Mouse (Mus musculus): ENCODE data around the gene Mgat2. TPM values are rescaled to one million over a fixed set of nuclear protein-coding genes. Genes with fewer than 3 reads are reported as not detected.

Gene Mgat2
- 23.6 to 29.7 TPM (median 27.2 TPM) in 4 replicates for total RNA-seq (2023)

DNA sequence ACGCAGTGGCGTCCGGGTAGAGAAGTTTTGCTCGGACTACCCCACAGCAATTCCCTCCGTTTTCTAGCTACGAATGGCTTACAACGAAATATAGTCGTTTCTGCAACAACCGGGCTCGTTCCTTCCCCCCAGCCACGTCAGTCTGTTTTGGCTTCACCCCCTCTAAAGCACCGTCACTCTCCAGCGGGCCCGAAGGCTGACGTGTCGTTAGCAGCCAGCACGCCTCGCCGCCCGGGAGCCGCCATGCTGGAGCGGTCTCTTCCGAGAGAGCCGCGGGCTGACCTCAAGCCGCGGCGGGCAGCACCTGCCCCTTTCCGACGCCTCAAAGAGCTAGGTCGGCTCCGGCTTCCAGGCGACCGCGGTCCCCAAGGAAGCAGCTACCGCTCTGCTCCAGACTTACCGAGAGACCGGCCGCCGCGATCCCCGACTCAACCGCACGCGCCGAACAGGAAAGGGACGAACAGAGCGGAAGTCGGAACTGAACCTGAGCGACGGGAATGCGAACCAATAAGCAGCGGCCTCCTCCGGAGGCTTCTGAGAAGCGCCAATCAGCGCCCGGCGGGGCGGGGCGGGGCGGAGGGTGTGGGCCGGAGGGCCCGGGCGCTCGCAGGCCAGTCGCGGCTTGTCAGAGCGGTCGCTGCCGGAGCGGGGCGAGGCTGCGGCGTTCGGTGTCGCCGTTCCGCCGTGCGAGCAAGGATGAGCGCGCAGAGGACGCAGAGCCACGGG is at the start of gene Mgat2, which contains the start of gene Rpl36al:
Gene Mgat2 (plus strand): TSS at position 575 of the 726 bp plus-strand sequence.
Gene Rpl36al (minus strand): TSS at position 501 of the 726 bp plus-strand sequence.

DNA sequence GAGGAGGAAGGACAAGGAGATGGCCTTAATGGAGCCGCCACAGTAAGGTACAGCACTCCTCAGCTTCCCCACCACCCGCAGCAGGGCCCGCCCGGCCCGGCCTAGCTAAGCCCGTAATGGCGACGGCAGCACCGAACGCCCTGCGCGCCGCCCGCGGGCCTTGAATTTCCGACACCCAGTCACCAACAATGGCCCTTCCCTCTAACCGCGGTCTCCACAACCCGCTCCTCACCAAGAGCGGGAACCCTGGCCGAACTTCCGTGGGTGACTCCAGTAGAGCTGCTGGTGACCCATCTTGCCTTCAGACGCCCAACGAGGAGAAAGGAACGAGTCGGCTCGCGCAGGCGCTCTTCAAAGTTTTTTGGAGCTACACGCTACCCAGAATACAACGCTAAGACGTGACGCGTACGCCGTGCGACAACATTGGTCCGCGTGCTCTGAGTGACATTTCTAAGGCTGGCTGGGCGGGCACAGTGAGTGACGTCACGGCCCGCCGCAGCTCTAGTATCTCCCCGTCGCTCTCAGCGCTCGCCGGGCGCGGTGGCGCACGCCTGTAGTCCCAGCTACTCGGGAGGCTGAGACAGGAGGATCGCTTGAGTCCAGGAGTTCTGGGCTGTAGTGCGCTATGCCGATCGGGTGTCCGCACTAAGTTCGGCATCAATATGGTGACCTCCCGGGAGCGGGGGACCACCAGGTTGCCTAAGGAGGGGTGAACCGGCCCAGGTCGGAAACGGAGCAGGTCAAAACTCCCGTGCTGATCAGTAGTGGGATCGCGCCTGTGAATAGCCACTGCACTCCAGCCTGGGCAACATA is 25.0 kb upstream of the Mgat2 start, which contains the start of gene Rps29:
Gene Rps29 (minus strand): TSS at position 422 of the 813 bp plus-strand sequence.

DNA sequence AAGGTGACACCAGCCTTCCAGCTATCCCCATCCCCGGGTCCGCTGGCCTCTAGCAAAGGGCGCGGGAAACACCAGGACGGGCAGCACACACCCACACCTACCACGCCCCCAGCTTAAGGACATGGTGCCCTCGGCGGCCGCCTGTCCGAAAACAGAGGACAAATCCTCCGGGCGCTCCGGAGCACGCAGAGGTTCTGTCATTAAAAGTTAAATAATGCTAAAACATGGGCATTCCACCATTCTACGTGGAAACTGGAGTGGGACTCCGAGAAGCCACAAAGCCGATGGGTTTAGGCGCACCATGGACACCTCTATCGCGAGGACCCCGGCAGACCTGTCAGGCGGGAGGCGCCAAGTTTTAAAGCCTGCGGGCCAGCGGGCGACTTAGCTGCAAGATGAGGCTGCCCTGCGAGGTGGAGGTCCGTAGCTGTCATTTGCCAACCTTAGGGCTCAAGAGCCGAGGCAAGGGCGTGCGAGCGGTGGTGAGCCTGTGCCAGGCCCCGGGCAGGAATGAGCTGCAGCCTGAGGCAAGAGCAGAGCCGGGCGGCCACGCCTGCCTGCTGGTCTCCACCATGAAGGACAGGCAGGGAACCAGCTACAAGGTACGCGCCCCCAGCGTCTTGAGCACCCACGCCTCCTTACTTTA is 15.4 kb upstream of the Mgat2 start, which contains the start of gene Lrr1:
Gene Lrr1 (plus strand): TSS at position 354 of the 646 bp plus-strand sequence.

DNA sequence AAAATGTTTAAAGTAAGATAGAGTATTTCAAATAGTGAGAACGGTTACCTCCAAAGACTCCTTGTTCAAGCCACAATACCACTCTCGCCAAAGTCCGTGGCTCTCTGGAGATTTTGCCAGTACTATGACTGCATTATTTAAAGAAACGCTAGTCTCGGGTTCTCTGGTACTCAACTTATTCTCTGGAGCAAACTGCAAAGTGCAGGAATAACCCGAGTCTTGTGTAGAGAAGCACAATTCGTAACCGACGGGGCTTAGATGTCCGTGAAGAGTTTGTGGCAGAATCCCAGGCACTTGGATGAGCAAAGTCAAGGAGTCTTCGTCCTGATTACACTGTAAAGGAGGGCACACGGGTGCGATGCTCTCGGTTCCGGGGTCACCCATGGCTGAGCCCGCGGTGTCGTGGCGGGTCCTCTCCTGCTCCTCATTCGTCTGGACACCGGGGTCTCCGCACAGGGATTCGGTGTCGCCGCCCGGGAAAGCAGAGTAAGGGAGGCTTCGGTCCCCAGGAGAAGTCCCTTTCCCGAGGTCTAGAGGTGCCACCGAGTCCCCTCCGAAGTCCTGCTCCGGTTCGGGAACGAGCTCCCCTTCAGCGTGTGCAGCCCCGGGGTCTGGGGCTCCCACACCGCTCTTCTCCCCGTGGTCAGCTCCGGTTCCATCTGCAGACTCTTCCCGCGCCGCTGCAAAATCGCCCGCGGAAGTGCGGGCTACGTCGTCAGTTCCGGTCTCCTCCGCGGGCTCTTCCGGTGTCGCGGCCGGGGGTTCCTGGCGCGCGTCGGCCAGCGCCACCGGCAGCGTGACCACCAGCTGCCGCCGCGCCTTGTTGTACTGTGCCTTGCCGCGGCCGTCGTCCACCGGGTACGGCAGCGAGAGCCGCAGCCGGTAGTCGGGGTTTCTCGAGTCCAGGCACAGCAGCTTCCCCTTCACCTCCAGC is 12.8 kb downstream of the Mgat2 start, which contains the start of gene Gm49383:
Gene Gm49383 (minus strand): TSS at position 661 of the 934 bp plus-strand sequence.

DNA sequence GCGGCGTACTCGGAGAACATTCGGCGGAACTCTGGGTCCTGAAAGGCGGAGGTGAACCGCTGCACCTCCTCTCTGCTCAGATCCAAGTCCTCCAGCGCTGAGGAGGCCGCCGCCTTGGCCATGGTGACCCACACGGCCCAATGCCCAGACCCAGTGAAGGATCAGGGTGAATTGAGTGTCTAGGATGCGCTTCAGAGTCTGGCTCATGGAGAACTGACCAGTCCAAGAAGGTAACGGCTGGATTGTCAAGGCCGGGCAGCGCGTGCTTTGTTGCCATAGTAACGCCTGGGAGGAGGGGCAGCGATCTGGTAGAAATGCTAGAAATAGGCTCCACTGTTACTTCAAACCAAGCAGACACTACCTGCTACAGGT is 14.2 kb downstream of the Mgat2 start, which contains the start of gene Dnaaf2:
Gene Dnaaf2 (minus strand): TSS at position 266 of the 372 bp plus-strand sequence.

DNA sequence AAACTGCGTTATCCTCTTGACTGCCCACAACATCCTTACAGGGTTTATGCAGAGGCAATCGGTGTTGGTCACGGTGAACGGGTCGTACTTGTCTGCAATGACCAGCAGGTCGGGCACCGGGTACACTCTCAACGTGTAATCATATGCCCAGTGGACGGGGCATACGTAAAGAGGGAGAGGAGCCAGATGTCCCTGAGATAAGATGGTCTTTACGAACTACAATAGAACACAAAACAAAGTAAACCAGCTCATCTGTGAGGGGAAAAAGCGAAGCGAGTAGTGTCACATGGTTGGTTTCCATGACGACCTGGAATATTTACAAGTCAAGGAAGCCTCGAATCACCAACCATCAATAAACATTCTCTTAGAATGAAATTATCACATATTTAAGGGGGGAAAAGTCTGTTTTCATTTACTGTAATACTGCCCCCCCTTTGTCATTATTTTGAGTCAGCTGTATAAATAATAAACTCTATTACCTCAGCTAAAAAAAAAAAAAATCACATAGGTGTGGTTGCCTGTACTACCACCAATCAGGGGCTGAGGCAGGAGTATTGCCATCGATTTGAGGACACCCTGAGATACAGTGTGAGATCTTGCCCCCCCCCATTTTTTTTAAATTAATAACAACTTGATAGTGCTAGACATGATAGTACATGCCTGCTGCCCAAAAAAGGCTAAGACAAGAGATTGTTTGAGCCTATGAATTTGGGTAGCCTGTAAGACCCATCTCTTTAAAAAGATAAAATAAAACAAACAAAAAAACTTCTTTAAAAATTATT is 20.3 kb downstream of the Mgat2 start, which contains the start of gene Gm49384:
Gene Gm49384 (minus strand): TSS at position 216 of the 782 bp plus-strand sequence.

DNA sequence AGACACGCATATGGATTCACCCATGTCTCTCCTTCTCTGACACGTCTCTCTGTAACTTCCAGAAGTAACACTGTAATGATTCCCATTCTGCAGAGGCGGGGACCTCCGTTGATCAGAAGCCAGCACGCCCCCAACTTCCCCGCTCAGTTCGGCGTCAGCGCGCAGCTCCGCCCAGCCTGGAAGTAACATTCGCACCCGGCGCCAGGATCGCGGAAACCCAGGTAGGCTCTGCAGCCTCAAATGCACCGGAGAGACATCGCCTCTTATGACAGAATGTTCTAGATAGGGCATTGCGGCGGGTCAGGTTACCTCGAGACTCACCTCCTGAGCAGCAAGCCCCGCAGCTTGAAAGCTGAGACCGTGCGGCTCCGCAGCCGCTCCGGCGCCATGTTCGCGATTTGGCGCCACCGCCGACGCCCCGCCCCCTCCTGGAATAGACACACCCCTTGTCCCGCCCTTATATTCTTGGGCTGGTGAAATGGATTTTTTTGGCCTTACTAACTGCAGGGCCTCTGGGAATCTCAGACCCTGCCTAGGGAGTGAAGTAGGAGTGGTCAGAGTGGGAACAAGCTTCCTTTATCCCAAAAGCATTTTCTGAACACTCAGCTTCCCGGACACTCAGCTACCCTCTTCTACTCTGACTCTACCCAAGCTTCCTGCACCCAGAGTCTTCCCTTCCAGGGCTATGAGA is 44.0 kb downstream of the Mgat2 start, which contains the start of gene Pole2:
Gene Pole2 (minus strand): TSS at position 420 of the 691 bp plus-strand sequence.

Other genes with a start within 250 kb of the Mgat2 start
- gene Rps29, start 25.0 kb upstream of the Mgat2 start, total RNA-seq (2023): 4,903 to 5,232 TPM (median 4,974 TPM) in 4 replicates
- not detected in 4 replicates for gene Lrr1, start 15.3 kb upstream of the Mgat2 start, total RNA-seq (2023)
- 346 to 407 TPM (median 379 TPM) in 4 replicates for gene Rpl36al, start 74 bp upstream of the Mgat2 start, total RNA-seq (2023)
- 5.9 to 8.0 TPM (median 7.2 TPM) in 4 replicates for gene Gm49383, start 12.9 kb downstream of the Mgat2 start, total RNA-seq (2023)
- gene Dnaaf2, start 14.3 kb downstream of the Mgat2 start, total RNA-seq (2023): 1.4 to 2.3 TPM (median 2.2 TPM) in 4 replicates
- 2.6 to 9.5 TPM (median 3.8 TPM) in 4 replicates for gene Gm49384, start 20.1 kb downstream of the Mgat2 start, total RNA-seq (2023)
- gene Pole2, start 44.0 kb downstream of the Mgat2 start, total RNA-seq (2023): 3.0 to 5.5 TPM (median 3.4 TPM) in 4 replicates
- gene Klhdc1, start 57.0 kb downstream of the Mgat2 start, total RNA-seq (2023): 4.0 to 6.4 TPM (median 5.3 TPM) in 4 replicates
- gene Klhdc2, start 112.5 kb downstream of the Mgat2 start, total RNA-seq (2023): 18.8 to 22.0 TPM (median 19.7 TPM) in 4 replicates
- gene Nemf, start 173.0 kb downstream of the Mgat2 start, total RNA-seq (2023): 102 to 118 TPM (median 115 TPM) in 4 replicates
- gene Arf6, start 188.0 kb downstream of the Mgat2 start, total RNA-seq (2023): 301 to 323 TPM (median 309 TPM) in 4 replicates
- 5.6 to 11.2 TPM (median 7.6 TPM) in 4 replicates for gene Gm9887, start 188.3 kb downstream of the Mgat2 start, total RNA-seq (2023)